Mouse (Mus musculus) erythroblast, embryonic 14.5 days (primary cell): ENCODE results near the gene Vangl2. TPM values are rescaled to one million over a fixed set of nuclear protein-coding genes. Genes with fewer than 3 reads are reported as not detected.

Source experiments
- H3K27me3 ChIP-seq: 2 replicates; pipeline ENCODE4 v1.6.1; 2012; ENCODE audit warnings: inconsistent platforms; ENCODE audit not compliant: control insufficient read depth
- H3K36me3 ChIP-seq: 2 replicates; pipeline ENCODE4 v1.6.1; 2012; ENCODE audit warnings: mild to moderate bottlenecking, inconsistent platforms; ENCODE audit not compliant: control insufficient read depth
- H3K4me1 ChIP-seq: 2 replicates; pipeline ENCODE4 v1.6.1; 2012; ENCODE audit warnings: inconsistent platforms; ENCODE audit not compliant: control insufficient read depth
- H3K4me3 ChIP-seq: replicated peaks from 2 replicates; pipeline ENCODE3; 2012; ENCODE audit warnings: moderate library complexity, mild to moderate bottlenecking, inconsistent platforms
- H3K9me3 ChIP-seq: 2 replicates; pipeline ENCODE4 v1.6.1; 2012; ENCODE audit warnings: low read length, inconsistent platforms, mixed read lengths; ENCODE audit not compliant: control insufficient read depth
- GATA1 ChIP-seq: IDR thresholded peaks from 2 replicates; pipeline ENCODE4 v1.6.1; 2012; ENCODE audit warnings: low read length, inconsistent platforms, mixed read lengths
- TAL1 ChIP-seq: IDR thresholded peaks from 3 replicates; pipeline ENCODE4 v1.6.1; 2012; ENCODE audit warnings: low read length, inconsistent platforms, mixed read lengths
- polyA plus RNA-seq: library from polyadenylated mRNA; stranded (reverse); fragments of >175 nt; gene quantifications from 2 replicates; pipeline ENCODE4 v1.2.3, GENCODE M21; 2012

Vangl2 gene
- polyA plus RNA-seq, 1 experiment, result 0.01 TPM

DNA sequence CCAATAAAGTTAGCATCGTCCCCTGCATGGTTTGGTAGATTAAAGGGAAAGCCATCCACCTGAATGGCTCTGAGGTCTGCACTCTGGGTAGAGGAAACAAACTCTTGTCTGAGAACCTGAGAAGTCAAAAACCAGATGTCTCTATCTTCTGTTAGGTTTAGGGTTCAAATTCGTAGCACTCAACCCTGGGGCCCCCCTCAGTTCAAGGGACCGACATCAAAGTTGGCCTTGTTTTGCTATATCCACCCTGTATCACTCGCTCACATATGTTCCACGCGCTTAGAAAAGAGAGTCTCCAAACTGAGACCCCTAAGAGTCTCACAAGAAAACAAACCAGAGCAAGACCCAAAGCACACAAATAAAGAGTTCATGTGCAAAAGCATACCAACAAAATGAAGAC is 66.5 kb downstream of the Vangl2 start:
- H3K36me3 ChIP-seq, result no peaks in the 10 kb centered on the region
- H3K4me3 ChIP-seq, result no peak overlapping the region
- H3K9me3 ChIP-seq, result no peaks in the 10 kb centered on the region
- no peaks in the 10 kb centered on the region for H3K4me1 ChIP-seq
- H3K27me3 ChIP-seq, result no peaks in the 10 kb centered on the region
- TF ChIP-seq GATA1 (no peak), TAL1 (no peak)

- Histone ChIP-seq H3K36me3 (no peaks in the 10 kb centered on the region), H3K4me3 (no peak overlapping the region), H3K27me3 (no peaks in the 10 kb centered on the region), H3K4me1 (no peaks in the 10 kb centered on the region), H3K9me3 (no peaks in the 10 kb centered on the region)
- no peak for TF ChIP-seq GATA1
- TF ChIP-seq TAL1, result no peak
These were observed 67.5 kb downstream of the Vangl2 start for GRCm38 (mm10) chr1:171960726-171961125.

GRCm38 (mm10) chr1:171957411-171957810 is 70.8 kb downstream of the Vangl2 start:
- TF ChIP-seq TAL1, result no peak
- TF ChIP-seq GATA1, result no peak
- H3K9me3 ChIP-seq, result no peaks in the 10 kb centered on the region
- H3K4me1 ChIP-seq, result no peaks in the 10 kb centered on the region
- no peaks in the 10 kb centered on the region for H3K36me3 ChIP-seq
- H3K27me3 ChIP-seq, result no peaks in the 10 kb centered on the region
- no peak overlapping the region for H3K4me3 ChIP-seq

- Histone ChIP-seq H3K4me1 (no peaks in the 10 kb centered on the region), H3K36me3 (no peaks in the 10 kb centered on the region), H3K27me3 (no peaks in the 10 kb centered on the region), H3K4me3 (no peak overlapping the region), H3K9me3 (no peaks in the 10 kb centered on the region)
- TF ChIP-seq GATA1 (no peak), TAL1 (no peak)
These were observed 73.2 kb downstream of the Vangl2 start for GRCm38 (mm10) chr1:171955071-171955470.

Other genes starting within 250 kb of the Vangl2 start
- gene Cd84, start 188.7 kb downstream of the Vangl2 start, polyA plus RNA-seq, result not detected in 2 replicates
- gene Gm10521, start 132.8 kb downstream of the Vangl2 start, polyA plus RNA-seq, result not detected in 2 replicates
- 0.01 TPM in 2 replicates for gene Slamf6, start 110.9 kb downstream of the Vangl2 start, polyA plus RNA-seq
- gene Nhlh1, start 29.1 kb upstream of the Vangl2 start, polyA plus RNA-seq, result not detected in 2 replicates
- gene Copa, start 54.1 kb upstream of the Vangl2 start, polyA plus RNA-seq, result 0.55 and 0.78 TPM in 2 replicates
- 0.30 and 0.64 TPM in 2 replicates for gene Ncstn, start 54.4 kb upstream of the Vangl2 start, polyA plus RNA-seq
- 1.4 and 2.0 TPM in 2 replicates for gene Pex19, start 98.3 kb upstream of the Vangl2 start, polyA plus RNA-seq
- gene Dcaf8, start 119.6 kb upstream of the Vangl2 start, polyA plus RNA-seq, result 4.1 and 4.3 TPM in 2 replicates
- gene Pea15a, start 178.4 kb upstream of the Vangl2 start, polyA plus RNA-seq, result 0.04 and 0.10 TPM in 2 replicates
- not detected in 2 replicates for gene Casq1, start 191.4 kb upstream of the Vangl2 start, polyA plus RNA-seq
- not detected in 2 replicates for gene Atp1a4, start 230.0 kb upstream of the Vangl2 start, polyA plus RNA-seq
- 2.7 and 3.3 TPM in 2 replicates for gene Igsf8, start 233.2 kb upstream of the Vangl2 start, polyA plus RNA-seq